Comparison of ENCODE assay signal across 8 mouse cellular contexts in the genomic region with DNA sequence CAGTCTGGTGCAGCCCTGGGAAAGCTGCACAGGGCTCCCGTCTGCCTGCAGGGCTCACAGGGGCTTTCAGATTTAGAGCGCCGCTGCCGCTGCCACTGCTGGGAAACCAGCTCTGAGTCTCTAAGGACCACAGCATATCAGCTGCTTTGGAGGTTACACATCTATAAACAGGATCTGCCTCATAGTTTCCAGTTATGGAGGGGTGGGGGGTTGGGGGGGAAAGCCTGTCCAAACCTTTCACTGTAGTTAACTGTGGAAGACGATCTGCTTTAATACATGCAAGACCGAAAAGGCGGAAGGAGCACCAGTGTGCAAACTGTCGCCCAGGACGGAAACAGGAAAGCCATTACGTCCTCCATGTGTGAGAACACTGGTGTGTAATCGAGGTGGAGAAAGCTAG. TPM values are rescaled to one million over a fixed set of nuclear protein-coding genes. Genes with fewer than 3 reads are reported as not detected.
DNase-seq lines count a peak whose midpoint lies in the region; ATAC-seq and TF ChIP-seq lines count a peak whose summit lies in the region.

No protein-coding gene starts in this region.

- no peak for TF ChIP-seq CTCF in kidney, postnatal 0 days (IDR thresholded peaks at IDR 0.05; ENCODE audit: low read depth)

- no peaks in the 10 kb centered on the region for H3K36me3 ChIP-seq in heart, embryonic 10.5 days
- no peaks in the 10 kb centered on the region for H3K36me3 ChIP-seq in kidney, postnatal 0 days (ENCODE audit: insufficient read depth, low read length)
- H3K36me3 ChIP-seq in forebrain, embryonic 10.5 days (replicated peaks) = no peaks in the 10 kb centered on the region

- H3K4me1 ChIP-seq in heart, embryonic 10.5 days = peaks cover 7% of the 10 kb centered on the region; the same call in 1 of the 2 replicates
- H3K4me1 ChIP-seq in kidney, postnatal 0 days (replicated peaks; ENCODE audit: insufficient read depth, low read length) = no peaks in the 10 kb centered on the region
- peaks cover 9% of the 10 kb centered on the region for H3K4me1 ChIP-seq in forebrain, embryonic 10.5 days

- WGBS in heart, embryonic 10.5 days = 53% methylated on average over 11 of the region's 11 CpGs
- WGBS in kidney, postnatal 0 days = 32% methylated on average over 11 of the region's 11 CpGs
- WGBS in forebrain, embryonic 10.5 days = 82% methylated on average over 11 of the region's 11 CpGs

- peak overlapping the region; percentile 45; the same call in 1 of the 2 replicates for H3K27ac ChIP-seq in heart, embryonic 10.5 days
- H3K27ac ChIP-seq in kidney, postnatal 0 days = peak overlapping the region; percentile 75
- no peak overlapping the region for H3K27ac ChIP-seq in forebrain, embryonic 10.5 days

- H3K9me3 ChIP-seq in heart, embryonic 10.5 days = no peaks in the 10 kb centered on the region
- H3K9me3 ChIP-seq in kidney, postnatal 0 days (replicated peaks; ENCODE audit: low read length) = no peaks in the 10 kb centered on the region
- no peaks in the 10 kb centered on the region for H3K9me3 ChIP-seq in forebrain, embryonic 10.5 days

- H3K4me3 ChIP-seq in heart, embryonic 10.5 days = no peak overlapping the region
- no peak overlapping the region for H3K4me3 ChIP-seq in kidney, postnatal 0 days (replicated peaks; ENCODE audit: low read depth, low read length)
- H3K4me3 ChIP-seq in forebrain, embryonic 10.5 days = no peak overlapping the region

- H3K4me2 ChIP-seq in kidney, postnatal 0 days (ENCODE audit: low read length) = peak overlapping the region; percentile 37

- ATAC-seq in kidney, postnatal 0 days (replicated peaks; ENCODE audit: low FRiP score, low read depth) = no peak

- 0 out of 2 replicates have a peak overlapping the region, but pooled peaks have one; percentile 10 for H3K9ac ChIP-seq in kidney, postnatal 0 days (ENCODE audit: low read depth, low read length)

- H3K27me3 ChIP-seq in heart, embryonic 10.5 days (ENCODE audit: insufficient read depth, poor library complexity, severe bottlenecking) = no peaks in the 10 kb centered on the region
- no peaks in the 10 kb centered on the region for H3K27me3 ChIP-seq in kidney, postnatal 0 days (ENCODE audit: insufficient read depth, low read length)
- no peaks in the 10 kb centered on the region for H3K27me3 ChIP-seq in forebrain, embryonic 10.5 days (ENCODE audit: poor library complexity, severe bottlenecking)

- peak; percentile 42 to 48 for DNase-seq in right cerebral cortex, postnatal 10 days (ENCODE audit: low spot score in 2 of 2)
- no peak for DNase-seq in right cerebral cortex, adult 18-20 months
- DNase-seq in heart, embryonic 10.5 days (ENCODE audit: low spot score) = no peak
- DNase-seq in kidney, postnatal 0 days (ENCODE audit: low spot score) = peak; percentile 61
- DNase-seq in retina, postnatal 1 day = peak; percentile 37
- DNase-seq in liver = no peak
- DNase-seq in B cell, adult 2 months = no peak
- DNase-seq in forebrain, embryonic 10.5 days (ENCODE audit: extremely low spot score, low spot score) = no peak

RNA-seq across cellular contexts. Expression of gene Filip1l, which starts 40.3 kb away (rescaled TPM):
- 16.0 and 20.3 TPM in 2 replicates for polyA plus RNA-seq in heart, embryonic 10.5 days (2016; fragmentation: Nextera tagmentation; extraction: Ambion mirVana)
- polyA plus RNA-seq in kidney, postnatal 0 days (2015; fragmentation: Nextera tagmentation; extraction: Ambion mirVana) = 30.4 and 32.5 TPM in 2 replicates
- polyA plus RNA-seq in forebrain, embryonic 10.5 days (2016; fragmentation: Nextera tagmentation; extraction: Ambion mirVana) = 6.3 and 6.7 TPM in 2 replicates

Comparison
In these comparisons a context has a peak if more than half of its experiments do, and no peak if none do; other contexts are left out.
1. DNase-seq: peak in right cerebral cortex, postnatal 10 days (2 of 2), kidney, postnatal 0 days (single experiment) and retina, postnatal 1 day (single experiment); none in right cerebral cortex, adult 18-20 months (single experiment), heart, embryonic 10.5 days (single experiment), liver (single experiment), B cell, adult 2 months (0 of 2) and forebrain, embryonic 10.5 days (single experiment).